Mouse (Mus musculus) neural tube, embryonic 14.5 days (tissue): ENCODE measurements around the gene Serinc5. TPM values are rescaled to one million over a fixed set of nuclear protein-coding genes. Genes with fewer than 3 reads are reported as not detected.

Source experiments
- ATAC-seq: fragments of 200-750 bp; cut with Nextera tagmentation; 2 replicates; pipeline ENCODE4 v1.8.0; 2017; ENCODE audit warnings: low read depth, mild to moderate bottlenecking, moderate TSS enrichment, moderate library complexity
- H3K27ac ChIP-seq: fragments of 300-500 bp; sonication (generic); 2 replicates; pipeline ENCODE4 v1.5.1; 2014; ENCODE audit warnings: low read depth, mild to moderate bottlenecking, control low read depth, low read length, moderate library complexity, mixed read lengths
- H3K27me3 ChIP-seq: fragments of 300-500 bp; sonication (generic); 2 replicates; pipeline ENCODE4 v1.6.1; 2014; ENCODE audit warnings: low read length; ENCODE audit not compliant: control insufficient read depth, insufficient read depth
- H3K36me3 ChIP-seq: fragments of 300-500 bp; sonication (generic); 2 replicates; pipeline ENCODE4 v1.6.1; 2014; ENCODE audit warnings: low read length, mixed read lengths; ENCODE audit not compliant: control insufficient read depth, insufficient read depth
- H3K4me1 ChIP-seq: fragments of 300-500 bp; sonication (generic); 2 replicates; pipeline ENCODE4 v1.6.1; 2014; ENCODE audit warnings: low read length; ENCODE audit not compliant: control insufficient read depth, insufficient read depth
- H3K4me2 ChIP-seq: fragments of 300-500 bp; sonication (generic); 2 replicates; pipeline ENCODE4 v1.6.1; 2014; ENCODE audit warnings: mild to moderate bottlenecking, low read depth, low read length, control low read depth
- H3K4me3 ChIP-seq: fragments of 300-500 bp; sonication (generic); 2 replicates; pipeline ENCODE4 v1.5.1; 2014; ENCODE audit warnings: low read depth, low read length, control low read depth, mixed read lengths
- H3K9ac ChIP-seq: fragments of 300-500 bp; sonication (generic); replicated peaks from 2 replicates; pipeline ENCODE4 v1.6.1; 2014; ENCODE audit warnings: low read depth, mild to moderate bottlenecking, control low read depth, low read length, mixed read lengths
- H3K9me3 ChIP-seq: fragments of 300-500 bp; sonication (generic); 2 replicates; pipeline ENCODE4 v1.6.1; 2016; ENCODE audit warnings: low read length; ENCODE audit not compliant: control insufficient read depth
- WGBS: fragments of 180-500 bp; shearing (Covaris S2); extraction: QIAGEN DNeasy Blood & Tissue Kit; methylation state at CpG from one replicate; pipeline ENCODE4 v1.1.7; 2014; 5-methylcytosine and 5-hydroxymethylcytosine counted together
- polyA plus RNA-seq: library from polyadenylated mRNA; unstranded; fragments of >200 nt; fragmentation: Nextera tagmentation; extraction: Ambion mirVana; gene quantifications from 2 replicates; pipeline ENCODE4 v1.2.1, GENCODE M21; 2014

Gene Serinc5
- polyA plus RNA-seq: 16.7 and 27.0 TPM in 2 replicates

DNA sequence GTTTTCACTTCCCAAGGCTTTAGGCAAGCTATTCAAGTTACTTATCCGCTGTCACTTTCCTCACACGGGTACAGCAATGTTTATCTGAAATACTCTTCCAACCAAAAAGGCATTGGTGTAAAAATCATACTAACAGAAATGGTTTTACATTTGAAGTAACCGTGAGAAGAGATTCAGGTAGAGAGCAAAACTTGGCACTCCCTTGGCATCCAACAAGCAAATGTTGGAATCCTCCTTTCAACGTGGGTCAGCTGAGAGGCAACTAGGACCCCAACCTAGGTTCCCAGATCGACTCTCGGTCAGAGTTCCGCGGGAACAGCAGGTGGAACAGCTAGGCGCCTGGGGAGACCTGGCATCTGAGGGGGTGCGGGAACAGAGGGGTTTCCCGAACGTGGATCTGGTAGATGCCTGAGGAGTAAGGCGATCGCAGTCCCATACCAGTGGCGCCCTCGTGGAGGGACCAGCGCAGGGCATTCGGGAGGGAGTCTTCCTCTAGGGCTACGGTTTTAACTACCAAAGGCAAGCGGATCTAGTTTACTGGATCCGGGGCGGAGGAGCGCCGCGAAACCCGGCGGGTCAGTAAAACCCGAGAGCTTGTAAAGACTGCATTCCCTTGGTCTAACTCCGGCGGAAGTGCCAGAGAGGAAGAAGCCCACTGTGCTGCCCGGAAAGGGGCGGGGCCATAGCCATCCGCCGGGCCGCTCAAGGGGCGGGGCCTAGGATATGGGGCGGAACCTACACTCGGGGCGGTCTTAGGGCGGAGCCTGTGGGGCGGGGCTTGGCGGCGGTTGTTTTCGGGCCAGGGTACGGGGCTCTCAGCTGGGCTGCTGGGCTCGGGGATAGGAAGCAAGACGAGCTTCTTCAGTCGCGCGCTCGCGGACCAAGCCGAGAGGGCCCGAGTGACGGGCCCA, at the start of gene Serinc5:
Gene Serinc5, plus strand, starts transcription at position 781 of the 911 bp plus-strand sequence.
- WGBS: 1% methylated on average over 55 of the region's 55 CpGs
- H3K4me3 ChIP-seq: peak within 1 kb of the TSS; percentile 78
- peak; percentile 99 for ATAC-seq
- no peaks in the 10 kb centered on the region for H3K27me3 ChIP-seq
- peak within 1 kb of the TSS; percentile 89 for H3K4me2 ChIP-seq
- peak within 1 kb of the TSS; percentile 83 for H3K27ac ChIP-seq
- H3K36me3 ChIP-seq: no peaks in the 10 kb centered on the region
- H3K9me3 ChIP-seq: no peaks in the 10 kb centered on the region
- peaks cover 5% of the 10 kb centered on the region; the same call in 1 of the 2 replicates for H3K4me1 ChIP-seq
- peak within 1 kb of the TSS; percentile 87 for H3K9ac ChIP-seq

DNA sequence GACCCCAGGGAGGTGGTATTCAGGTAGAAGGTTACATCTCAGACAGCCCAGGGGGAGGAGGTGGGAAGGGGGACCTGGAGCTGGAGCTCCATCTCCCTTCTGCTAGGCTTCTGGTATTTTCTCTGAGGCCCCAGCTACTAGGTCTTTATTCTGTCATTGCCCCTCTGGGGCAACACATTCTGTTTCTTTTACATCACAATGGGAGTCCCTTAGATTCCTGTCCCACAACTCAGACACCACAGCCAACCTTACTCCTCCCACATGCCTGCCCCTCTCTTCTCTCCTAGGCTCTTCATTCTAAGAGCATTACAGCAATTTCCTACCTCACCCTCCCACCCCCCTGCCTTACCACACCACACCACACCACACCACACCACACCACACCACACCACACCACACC, 34.8 kb upstream of the Serinc5 start, which contains the start of gene Spz1:
Gene Spz1, minus strand, starts transcription at position 101 of the 400 bp plus-strand sequence.
- Histone ChIP-seq H3K9me3 (no peaks in the 10 kb centered on the region), H3K36me3 (no peaks in the 10 kb centered on the region), H3K4me2 (no peak within 1 kb of the TSS), H3K27ac (no peak within 1 kb of the TSS), H3K9ac (no peak within 1 kb of the TSS), H3K4me1 (no peaks in the 10 kb centered on the region), H3K27me3 (no peaks in the 10 kb centered on the region), H3K4me3 (no peak within 1 kb of the TSS)
- no peak for ATAC-seq

DNA sequence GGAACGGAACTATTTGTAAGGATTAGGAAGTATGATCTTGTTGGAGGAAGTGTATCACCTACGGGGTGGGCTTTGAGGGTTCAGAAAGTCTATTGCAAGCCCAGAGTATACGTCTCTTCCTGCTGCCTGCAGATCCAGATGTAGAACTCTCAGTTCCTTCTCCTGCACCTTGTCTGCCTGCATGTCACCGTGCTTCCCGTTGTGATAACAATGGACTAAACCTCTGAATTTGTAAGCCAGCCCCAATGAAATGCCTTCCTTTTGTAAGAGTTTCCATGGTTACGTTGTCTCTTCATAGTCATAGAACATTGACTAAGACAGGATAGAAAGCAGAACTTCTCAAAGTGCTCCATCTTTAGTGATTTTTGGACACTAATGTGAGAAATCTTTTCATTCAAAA, 34.2 kb upstream of the Serinc5 start:
- Histone ChIP-seq H3K9ac (no peak overlapping the region), H3K36me3 (no peaks in the 10 kb centered on the region), H3K4me1 (no peaks in the 10 kb centered on the region), H3K27ac (no peak overlapping the region), H3K9me3 (no peaks in the 10 kb centered on the region), H3K27me3 (no peaks in the 10 kb centered on the region), H3K4me2 (no peak overlapping the region), H3K4me3 (no peak overlapping the region)
- no peak for ATAC-seq
- 49% methylated on average over 6 of the region's 6 CpGs for WGBS

DNA sequence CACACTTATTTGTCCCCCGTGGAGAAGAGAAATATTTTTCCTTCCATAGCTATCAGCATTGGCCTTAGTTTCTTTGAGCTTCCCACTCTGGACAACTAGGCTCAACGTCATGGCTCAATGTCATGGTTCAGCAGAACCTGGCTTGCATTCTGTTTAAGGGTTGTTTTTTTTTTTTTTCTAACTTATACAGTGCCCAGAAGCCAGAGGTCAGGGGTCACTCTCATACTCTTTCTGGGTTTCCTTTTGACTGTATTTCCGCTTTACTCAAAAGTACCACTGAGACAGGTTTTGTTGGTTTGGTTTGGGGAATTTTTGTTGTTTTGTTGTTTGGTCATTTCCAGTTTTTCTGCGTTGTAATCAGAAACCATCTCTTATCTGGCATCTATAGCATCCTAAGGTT, 32.7 kb upstream of the Serinc5 start:
- Histone ChIP-seq H3K4me1 (no peaks in the 10 kb centered on the region), H3K27me3 (no peaks in the 10 kb centered on the region), H3K9me3 (no peaks in the 10 kb centered on the region), H3K9ac (no peak overlapping the region), H3K36me3 (no peaks in the 10 kb centered on the region), H3K27ac (no peak overlapping the region), H3K4me2 (no peak overlapping the region), H3K4me3 (no peak overlapping the region)
- ATAC-seq: no peak
- WGBS: 74% methylated on average over 4 of the region's 4 CpGs

GRCm38 (mm10) chr13:92580220-92581043, 30.5 kb upstream of the Serinc5 start:
- Histone ChIP-seq H3K9ac (no peak overlapping the region), H3K36me3 (no peaks in the 10 kb centered on the region), H3K4me1 (no peaks in the 10 kb centered on the region), H3K9me3 (no peaks in the 10 kb centered on the region), H3K27ac (no peak overlapping the region), H3K4me2 (no peak overlapping the region), H3K27me3 (no peaks in the 10 kb centered on the region), H3K4me3 (no peak overlapping the region)
- peak; percentile 49; the same call in 1 of the 2 replicates for ATAC-seq
- 37% methylated on average over 10 of the region's 10 CpGs for WGBS

DNA sequence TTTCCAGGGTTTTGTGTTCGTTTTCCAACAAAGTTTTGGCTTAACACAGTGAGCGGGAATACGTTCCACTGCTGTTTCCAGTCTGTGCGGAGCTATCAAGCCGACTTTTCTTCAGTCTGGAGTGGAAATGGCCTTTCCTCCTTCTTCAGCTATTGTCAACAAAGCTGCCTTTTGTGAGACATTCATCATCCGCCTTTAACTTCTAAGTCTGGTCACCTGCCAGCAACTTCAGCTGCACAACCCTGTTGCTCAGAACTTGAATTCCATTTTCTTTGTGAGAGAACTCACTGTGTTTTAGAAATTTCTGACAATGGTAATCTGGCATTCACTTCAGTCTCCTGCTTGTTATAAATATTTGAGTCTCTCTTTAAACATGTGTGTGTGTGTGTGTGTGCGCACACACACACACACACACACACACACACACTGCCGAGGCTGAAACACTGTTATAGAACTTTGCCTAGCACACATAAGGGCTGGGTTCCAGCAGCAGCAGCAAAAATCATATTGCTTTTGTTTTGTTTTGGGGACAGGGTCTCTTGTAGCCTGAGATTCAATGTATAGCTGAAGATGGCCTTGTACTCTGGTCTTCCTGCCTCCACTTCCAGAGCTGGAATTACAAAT, 26.7 kb upstream of the Serinc5 start:
- Histone ChIP-seq H3K9ac (no peak overlapping the region), H3K9me3 (no peaks in the 10 kb centered on the region), H3K4me1 (no peaks in the 10 kb centered on the region), H3K4me2 (no peak overlapping the region), H3K27ac (no peak overlapping the region), H3K27me3 (no peaks in the 10 kb centered on the region), H3K4me3 (no peak overlapping the region), H3K36me3 (no peaks in the 10 kb centered on the region)
- WGBS: 67% methylated on average over 8 of the region's 8 CpGs
- ATAC-seq: no peak

DNA sequence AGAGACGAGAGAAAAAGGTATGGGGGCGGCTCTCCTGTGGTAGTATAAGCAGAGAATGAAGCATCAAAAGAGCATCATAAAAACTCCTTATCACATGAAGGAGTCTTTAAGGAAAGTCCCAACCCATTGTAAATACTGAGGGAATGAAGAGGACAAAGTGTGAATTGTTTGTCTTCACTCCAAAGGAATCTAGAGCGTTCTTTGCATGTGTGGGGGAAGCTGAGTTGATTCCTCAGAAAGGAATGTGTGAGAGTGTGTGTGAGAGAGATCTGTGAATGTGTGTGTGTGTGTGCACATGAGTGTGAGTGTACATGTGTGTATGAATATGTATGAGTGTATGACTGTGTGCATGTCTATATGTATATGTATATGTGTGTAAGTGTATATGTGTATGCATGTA, 22.2 kb upstream of the Serinc5 start:
- no peaks in the 10 kb centered on the region for H3K27me3 ChIP-seq
- peak; percentile 22; the same call in 1 of the 2 replicates for ATAC-seq
- H3K9me3 ChIP-seq: no peaks in the 10 kb centered on the region
- H3K27ac ChIP-seq: no peak overlapping the region
- no peak overlapping the region for H3K4me2 ChIP-seq
- 49% methylated on average over 3 of the region's 3 CpGs for WGBS
- H3K9ac ChIP-seq: no peak overlapping the region
- H3K36me3 ChIP-seq: no peaks in the 10 kb centered on the region
- peaks cover 11% of the 10 kb centered on the region for H3K4me1 ChIP-seq
- H3K4me3 ChIP-seq: no peak overlapping the region

GRCm38 (mm10) chr13:92589255-92589654, 21.6 kb upstream of the Serinc5 start:
- H3K27ac ChIP-seq: no peak overlapping the region
- H3K4me1 ChIP-seq: peaks cover 15% of the 10 kb centered on the region
- no peaks in the 10 kb centered on the region for H3K27me3 ChIP-seq
- no peak overlapping the region for H3K4me2 ChIP-seq
- H3K36me3 ChIP-seq: no peaks in the 10 kb centered on the region
- H3K9me3 ChIP-seq: no peaks in the 10 kb centered on the region
- H3K4me3 ChIP-seq: no peak overlapping the region
- no peak for ATAC-seq
- H3K9ac ChIP-seq: no peak overlapping the region
